Mouse (Mus musculus) kidney, adult 2 months (tissue): ENCODE data around the gene Fads2. TPM values are rescaled to one million over a fixed set of nuclear protein-coding genes. Genes with fewer than 3 reads are reported as not detected.

Experiments used
- DNase-seq: peaks from one replicate; pipeline ENCODE4 v3.0.0; 2021
- H3K27ac ChIP-seq: fragments of 200-500 bp; 2 replicates; pipeline ENCODE4 v1.5.1; 2012; ENCODE audit warnings: low read depth, low read length, control low read depth, inconsistent platforms; ENCODE audit not compliant: insufficient read depth
- H3K27me3 ChIP-seq: fragments of 200-500 bp; replicated peaks from 2 replicates; pipeline ENCODE4 v1.6.1; 2012; ENCODE audit warnings: mild to moderate bottlenecking, moderate library complexity, low read length, inconsistent platforms; ENCODE audit not compliant: control insufficient read depth, insufficient read depth
- H3K36me3 ChIP-seq: fragments of 200-500 bp; 2 replicates; pipeline ENCODE4 v1.6.1; 2012; ENCODE audit warnings: mild to moderate bottlenecking, moderate library complexity, low read length, inconsistent platforms; ENCODE audit not compliant: control insufficient read depth, insufficient read depth
- H3K4me1 ChIP-seq: fragments of 200-500 bp; 2 replicates; pipeline ENCODE4 v1.6.1; 2011; ENCODE audit warnings: low read length; ENCODE audit not compliant: control insufficient read depth, insufficient read depth
- H3K4me3 ChIP-seq: fragments of 200-500 bp; 2 replicates; pipeline ENCODE4 v1.5.1; 2011; ENCODE audit warnings: mild to moderate bottlenecking, low read depth, low read length, control low read depth; ENCODE audit not compliant: insufficient read depth
- CTCF ChIP-seq: fragments of 200-500 bp; conservative IDR thresholded peaks from 2 replicates; pipeline ENCODE4 v1.5.1; 2011; ENCODE audit warnings: low read depth, mild to moderate bottlenecking, control low read depth, low read length, moderate library complexity, mixed read lengths; ENCODE audit not compliant: insufficient read depth, insufficient read length
- POLR2A ChIP-seq: fragments of 200-500 bp; IDR thresholded peaks from one replicate; pipeline ENCODE4 v1.6.1; 2011; ENCODE audit warnings: low read depth, low read length, control low read depth
- WGBS: fragments of 180-500 bp; shearing (Covaris S2); methylation state at CpG from one replicate; pipeline ENCODE4 v1.1.7; 2018; 5-methylcytosine and 5-hydroxymethylcytosine counted together
- polyA plus RNA-seq: library from polyadenylated mRNA; depleted of rRNA; stranded (reverse); fragments of >200 nt; gene quantifications from 2 replicates; pipeline ENCODE4 v1.2.3, GENCODE M21; 2012

Fads2 gene
- polyA plus RNA-seq, 1 experiment: 240 TPM

- peak; percentile 79 for DNase-seq
- Histone ChIP-seq H3K4me1 (peaks cover 30% of the 10 kb centered on the region), H3K4me3 (no peak overlapping the region), H3K36me3 (no peaks in the 10 kb centered on the region), H3K27ac (no peak overlapping the region), H3K27me3 (no peaks in the 10 kb centered on the region)
- 26% methylated on average over 8 of the region's 8 CpGs for WGBS
- TF ChIP-seq CTCF (peak; percentile 85), POLR2A (no peak)
These were observed 68.2 kb downstream of the Fads2 start for GRCm38 (mm10) chr19:10033211-10033973.

- TF ChIP-seq POLR2A: no peak
- no peak for TF ChIP-seq CTCF
- H3K27me3 ChIP-seq: no peaks in the 10 kb centered on the region
- 61% methylated on average over 2 of the region's 2 CpGs for WGBS
These were observed 71.8 kb downstream of the Fads2 start for GRCm38 (mm10) chr19:10029746-10030145.

GRCm38 (mm10) chr19:10025169-10025875 is 76.2 kb downstream of the Fads2 start:
- peak; percentile 85 for DNase-seq
- Histone ChIP-seq H3K4me1 (peaks cover 44% of the 10 kb centered on the region), H3K4me3 (no peak overlapping the region), H3K27me3 (no peaks in the 10 kb centered on the region), H3K36me3 (no peaks in the 10 kb centered on the region), H3K27ac (peak overlapping the region; percentile 63)
- WGBS: 10% methylated on average over 8 of the region's 8 CpGs
- TF ChIP-seq CTCF (no peak), POLR2A (no peak)

More at GRCm38 (mm10) chr19:10029746-10030145, 71.8 kb downstream of the Fads2 start:
- Histone ChIP-seq H3K4me3 (no peak overlapping the region), H3K36me3 (no peaks in the 10 kb centered on the region), H3K4me1 (peaks cover 36% of the 10 kb centered on the region), H3K27ac (peak overlapping the region; percentile 79)
- DNase-seq: peak; percentile 90

- Histone ChIP-seq H3K36me3 (no peaks in the 10 kb centered on the region), H3K27ac (peak overlapping the region; percentile 26; the same call in 1 of the 2 replicates), H3K27me3 (no peaks in the 10 kb centered on the region), H3K4me1 (peaks cover 40% of the 10 kb centered on the region), H3K4me3 (no peak overlapping the region)
- no peak for DNase-seq
- 48% methylated on average over 9 of the region's 9 CpGs for WGBS
- TF ChIP-seq POLR2A: no peak
- TF ChIP-seq CTCF: no peak
These were observed 78.2 kb downstream of the Fads2 start for GRCm38 (mm10) chr19:10023304-10023758.

- Histone ChIP-seq H3K36me3 (no peaks in the 10 kb centered on the region), H3K27ac (peak overlapping the region; percentile 26; the same call in 1 of the 2 replicates), H3K27me3 (no peaks in the 10 kb centered on the region), H3K4me3 (no peak overlapping the region), H3K4me1 (peaks cover 40% of the 10 kb centered on the region)
- peak; percentile 75 for DNase-seq
- 44% methylated on average over 5 of the region's 5 CpGs for WGBS
- no peak for TF ChIP-seq POLR2A
- peak; percentile 52 for TF ChIP-seq CTCF
These were observed 78.9 kb downstream of the Fads2 start for GRCm38 (mm10) chr19:10022414-10023303.

GRCm38 (mm10) chr19:10021981-10022380 is 79.6 kb downstream of the Fads2 start:
- TF ChIP-seq CTCF: no peak
- DNase-seq: no peak
- Histone ChIP-seq H3K4me3 (no peak overlapping the region), H3K4me1 (peaks cover 40% of the 10 kb centered on the region), H3K27ac (no peak overlapping the region), H3K27me3 (no peaks in the 10 kb centered on the region), H3K36me3 (no peaks in the 10 kb centered on the region)
- WGBS: 47% methylated on average over 2 of the region's 2 CpGs
